Mouse (Mus musculus) heart, embryonic 14.5 days (tissue): ENCODE measurements around the gene Abcb11. TPM values are rescaled to one million over a fixed set of nuclear protein-coding genes. Genes with fewer than 3 reads are reported as not detected.

Source experiments
- polyA plus RNA-seq: library from polyadenylated mRNA; unstranded; fragments of >200 nt; fragmentation: Nextera tagmentation; extraction: Ambion mirVana; gene quantifications from 2 replicates; pipeline ENCODE4 v1.2.1, GENCODE M21; 2014

The Abcb11 gene
- polyA plus RNA-seq, 1 experiment from 2014 or later = not detected

Other genes starting within 250 kb of the Abcb11 start
- 3.3 and 3.5 TPM in 2 replicates for gene Nostrin, start 206.8 kb downstream of the Abcb11 start, polyA plus RNA-seq
- gene Spc25, start 136.4 kb downstream of the Abcb11 start, polyA plus RNA-seq = 136 and 137 TPM in 2 replicates
- gene G6pc2, start 131.5 kb downstream of the Abcb11 start, polyA plus RNA-seq = not detected in 2 replicates
- gene Dhrs9, start 37.8 kb upstream of the Abcb11 start, polyA plus RNA-seq = not detected in 2 replicates
- gene Lrp2, start 243.4 kb upstream of the Abcb11 start, polyA plus RNA-seq = 0.85 and 1.00 TPM in 2 replicates